Mouse (Mus musculus): ENCODE measurements around the gene Tdrd9.
"Not testable (repeated sequence)": the region's sequence is repeated elsewhere in the genome, so short reads cannot be mapped to it uniquely, and the experiment has no call there.

DNA sequence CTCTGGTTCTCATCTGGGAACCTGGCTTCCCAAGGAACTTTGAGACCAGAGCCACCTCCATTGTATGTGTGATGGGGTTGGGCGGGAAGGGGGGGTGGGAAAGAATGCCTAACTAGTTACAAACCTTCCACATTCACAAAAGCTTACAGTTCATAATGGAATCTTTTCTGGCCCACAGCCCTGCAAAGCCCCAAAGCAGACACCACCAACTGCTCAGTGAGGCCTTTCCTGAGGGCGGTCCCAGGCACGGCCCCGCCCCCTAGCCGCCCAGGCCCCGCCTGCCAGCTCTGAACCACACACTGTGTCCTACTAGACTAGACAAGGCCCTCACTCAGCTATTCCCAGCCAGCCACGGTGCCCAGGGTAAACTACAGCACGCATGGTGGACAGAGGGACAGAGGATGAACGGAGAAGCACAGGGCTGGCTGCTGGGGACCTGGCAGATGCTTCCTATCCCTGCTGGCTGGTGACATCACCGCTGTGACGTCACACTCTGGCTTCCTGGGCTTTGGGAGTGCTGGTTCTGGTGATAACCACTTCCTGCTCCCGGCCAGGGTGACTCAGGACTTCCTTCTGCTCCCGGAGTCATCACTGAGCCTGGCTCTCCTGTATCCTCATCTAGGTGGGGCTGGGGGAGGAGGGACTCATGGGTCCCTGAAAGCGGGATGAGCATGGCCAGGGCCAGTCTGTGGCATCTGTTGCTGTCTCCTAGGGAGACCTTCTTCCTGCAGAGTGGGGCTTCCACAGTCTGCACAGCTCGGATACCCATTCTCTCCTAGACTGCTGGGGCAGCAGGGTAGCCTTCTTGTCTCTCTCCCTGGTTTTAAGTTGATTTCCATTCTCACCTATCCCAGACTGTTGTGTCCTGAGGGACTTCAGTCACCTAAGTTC, 25.3 kb upstream of the Tdrd9 start:
- TF ChIP-seq CTCF (conservative IDR thresholded peaks at IDR 0.05; ENCODE audit: insufficient read depth, insufficient read length, low read depth, low read length); POLR2A (IDR thresholded peaks at IDR 0.05; ENCODE audit: low read depth, low read length): not testable (repeated sequence)

Data from kidney, adult 2 months (tissue).